Mouse (Mus musculus): ENCODE data around the gene Gmds.

GRCm38 (mm10) chr13:32231956-32232355 lies 106.6 kb downstream of the Gmds start:
- no peak for TF ChIP-seq POLR2A (IDR thresholded peaks at IDR 0.05; ENCODE audit: control insufficient read depth, extremely low read depth, insufficient read depth, low read length, poor library complexity)
- no peak for TF ChIP-seq CTCF (IDR thresholded peaks at IDR 0.05; ENCODE audit: borderline replicate concordance, control insufficient read depth, extremely low read depth, insufficient read depth, low read length, poor library complexity)

Measured in thymus, adult 2 months (tissue).